Mouse (Mus musculus) embryonic facial prominence, embryonic 11.5 days (tissue): ENCODE measurements around the gene Rps15a. TPM values are rescaled to one million over a fixed set of nuclear protein-coding genes. Genes with fewer than 3 reads are reported as not detected.

Experiments
- ATAC-seq: fragments of 200-750 bp; cut with Nextera tagmentation; replicated peaks from 2 replicates; pipeline ENCODE4 v1.8.0; 2017; ENCODE audit warnings: low read depth; ENCODE audit not compliant: insufficient number of reproducible peaks, low FRiP score, low TSS enrichment
- DNase-seq: peaks from one replicate; pipeline ENCODE4 v3.0.0-alpha.2; 2015; ENCODE audit warnings: low spot score
- H3K27ac ChIP-seq: fragments of 300-500 bp; sonication (generic); replicated peaks from 2 replicates; pipeline ENCODE4 v1.5.1; 2014; ENCODE audit warnings: mild to moderate bottlenecking, low read depth, low read length, control low read depth
- H3K27me3 ChIP-seq: fragments of 300-500 bp; sonication (generic); 2 replicates; pipeline ENCODE4 v1.6.1; 2014; ENCODE audit warnings: mild to moderate bottlenecking, low read length, moderate library complexity, mixed read lengths; ENCODE audit not compliant: control insufficient read depth, insufficient read depth
- H3K36me3 ChIP-seq: fragments of 300-500 bp; sonication (generic); replicated peaks from 2 replicates; pipeline ENCODE4 v1.6.1; 2014; ENCODE audit warnings: low read depth, mild to moderate bottlenecking, low read length, moderate library complexity, mixed read lengths; ENCODE audit not compliant: control insufficient read depth, insufficient read depth
- H3K4me1 ChIP-seq: fragments of 300-500 bp; sonication (generic); 2 replicates; pipeline ENCODE4 v1.6.1; 2014; ENCODE audit warnings: low read length, mixed read lengths; ENCODE audit not compliant: control insufficient read depth, insufficient read depth
- H3K4me2 ChIP-seq: fragments of 300-500 bp; sonication (generic); 2 replicates; pipeline ENCODE4 v1.6.1; 2014; ENCODE audit warnings: low read depth, mild to moderate bottlenecking, control low read depth, low read length, moderate library complexity
- H3K4me3 ChIP-seq: fragments of 300-500 bp; sonication (generic); 2 replicates; pipeline ENCODE4 v1.5.1; 2014; ENCODE audit warnings: low read depth, low read length, control low read depth
- H3K9ac ChIP-seq: fragments of 300-500 bp; sonication (generic); replicated peaks from 2 replicates; pipeline ENCODE4 v1.6.1; 2014; ENCODE audit warnings: mild to moderate bottlenecking, control low read depth, low read length
- H3K9me3 ChIP-seq: fragments of 300-500 bp; sonication (generic); replicated peaks from 2 replicates; pipeline ENCODE4 v1.6.1; 2016; ENCODE audit warnings: mild to moderate bottlenecking, low read length, inconsistent platforms, mixed read lengths; ENCODE audit not compliant: control insufficient read depth
- WGBS: fragments of 180-500 bp; shearing (Covaris S2); extraction: QIAGEN DNeasy Blood & Tissue Kit; methylation state at CpG from one replicate; pipeline ENCODE4 v1.1.7; 2014; 5-methylcytosine and 5-hydroxymethylcytosine counted together
- polyA plus RNA-seq: library from polyadenylated mRNA; unstranded; fragments of >200 nt; fragmentation: Nextera tagmentation; extraction: Ambion mirVana; gene quantifications from 2 replicates; pipeline ENCODE4 v1.2.1, GENCODE M21; 2014

Rps15a gene
- polyA plus RNA-seq, 1 experiment from 2014 or later: 753 TPM

DNA sequence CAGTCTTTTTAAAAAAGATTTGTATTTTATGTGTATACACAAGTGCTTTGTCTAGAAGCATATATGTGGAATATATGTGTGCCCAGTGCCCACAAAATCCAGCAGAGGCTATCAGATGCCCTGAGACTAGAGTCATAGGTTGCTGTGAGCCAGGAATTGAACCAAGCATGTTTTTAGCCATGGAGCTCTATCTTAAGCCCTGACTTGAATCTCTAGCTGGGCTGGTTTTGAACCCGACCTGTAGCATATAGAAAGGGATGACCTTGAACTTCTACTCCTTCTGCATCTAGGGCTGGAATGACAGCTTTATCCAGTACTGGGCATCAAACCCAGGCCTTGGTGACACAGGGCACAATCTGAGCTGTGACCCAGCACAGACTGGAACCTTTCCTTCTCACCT lies 4.7 kb upstream of the Rps15a start:
- WGBS: 63% methylated on average over 1 of the region's 1 CpGs
- DNase-seq (no peak), ATAC-seq (no peak)
- no peak overlapping the region for H3K27ac ChIP-seq
- H3K4me1 ChIP-seq: no peaks in the 10 kb centered on the region
- H3K4me3 ChIP-seq: no peak overlapping the region
- H3K36me3 ChIP-seq: peaks cover 11% of the 10 kb centered on the region
- H3K9me3 ChIP-seq: no peaks in the 10 kb centered on the region
- H3K9ac ChIP-seq: no peak overlapping the region
- no peaks in the 10 kb centered on the region for H3K27me3 ChIP-seq
- H3K4me2 ChIP-seq: no peak overlapping the region

DNA sequence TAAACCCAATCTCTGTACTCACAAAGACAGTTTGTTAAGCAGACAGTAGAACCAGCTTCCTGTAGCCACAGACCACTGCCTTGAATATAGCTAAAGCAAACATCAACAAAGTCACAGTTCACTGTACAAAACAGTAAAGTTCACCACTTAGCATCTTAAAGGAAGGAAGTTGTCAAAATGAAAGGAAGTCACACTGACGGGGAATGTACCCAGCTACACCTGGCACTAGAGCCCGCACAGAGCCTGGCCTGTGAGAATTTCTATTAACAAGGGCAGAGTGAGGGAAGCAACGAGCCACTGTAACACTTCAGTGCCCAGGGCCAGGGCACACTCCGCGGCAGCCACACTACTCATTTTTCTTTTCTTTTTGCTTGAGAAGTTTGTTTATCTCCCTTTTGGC lies 4.0 kb upstream of the Rps15a start:
- no peak overlapping the region for H3K4me3 ChIP-seq
- H3K36me3 ChIP-seq: peaks cover 11% of the 10 kb centered on the region
- DNase-seq (no peak), ATAC-seq (no peak)
- H3K27me3 ChIP-seq: no peaks in the 10 kb centered on the region
- no peak overlapping the region for H3K4me2 ChIP-seq
- no peaks in the 10 kb centered on the region for H3K4me1 ChIP-seq
- H3K9me3 ChIP-seq: no peaks in the 10 kb centered on the region
- H3K27ac ChIP-seq: no peak overlapping the region
- H3K9ac ChIP-seq: no peak overlapping the region
- WGBS: 82% methylated on average over 5 of the region's 5 CpGs

GRCm38 (mm10) chr7:118119142-118119541 lies 3.2 kb upstream of the Rps15a start:
- Histone ChIP-seq H3K9ac (no peak overlapping the region), H3K27ac (no peak overlapping the region), H3K4me3 (no peak overlapping the region), H3K27me3 (no peaks in the 10 kb centered on the region), H3K36me3 (peaks cover 11% of the 10 kb centered on the region), H3K4me1 (no peaks in the 10 kb centered on the region), H3K4me2 (no peak overlapping the region), H3K9me3 (no peaks in the 10 kb centered on the region)
- WGBS: 76% methylated on average over 2 of the region's 2 CpGs
- DNase-seq: no peak
- no peak for ATAC-seq

GRCm38 (mm10) chr7:118118426-118118825 lies 2.4 kb upstream of the Rps15a start:
- WGBS: 84% methylated on average over 3 of the region's 3 CpGs
- no peak overlapping the region for H3K4me2 ChIP-seq
- H3K4me1 ChIP-seq: no peaks in the 10 kb centered on the region
- no peaks in the 10 kb centered on the region for H3K27me3 ChIP-seq
- H3K36me3 ChIP-seq: peaks cover 8% of the 10 kb centered on the region
- H3K9ac ChIP-seq: no peak overlapping the region
- no peaks in the 10 kb centered on the region for H3K9me3 ChIP-seq
- no peak for DNase-seq
- H3K27ac ChIP-seq: no peak overlapping the region
- no peak overlapping the region for H3K4me3 ChIP-seq
- ATAC-seq: no peak

DNA sequence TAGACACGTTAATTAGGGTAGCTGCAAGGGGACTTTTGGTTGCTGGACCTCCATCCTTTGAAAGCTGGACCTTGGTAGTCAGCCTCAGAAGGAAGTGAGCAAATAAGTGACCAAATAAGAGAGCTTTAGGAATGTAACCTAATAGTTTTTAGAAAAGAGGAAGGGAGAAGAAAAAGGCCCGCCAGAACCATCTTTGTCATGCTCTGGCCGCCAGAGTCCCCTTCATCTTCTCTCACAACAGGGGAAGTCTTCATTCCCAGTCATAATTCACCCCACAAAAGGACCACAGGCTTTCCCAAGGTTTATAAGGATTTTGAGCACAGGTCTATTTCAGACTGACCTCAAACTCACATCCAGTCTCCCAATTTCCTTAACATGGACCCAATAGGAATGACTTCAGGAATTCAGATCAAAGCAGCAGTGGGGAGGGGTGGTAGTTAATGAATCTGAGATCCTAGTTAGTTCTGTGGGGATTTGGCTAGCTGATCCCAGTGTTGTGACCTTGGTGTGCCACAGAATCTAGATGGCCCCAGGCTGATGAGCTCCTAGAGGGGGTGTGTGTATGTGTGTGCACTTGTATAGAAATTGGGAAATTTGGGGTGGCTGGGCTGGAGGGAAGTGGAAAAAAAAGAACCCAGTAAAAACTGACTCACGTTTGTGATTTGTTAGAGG lies 1.7 kb upstream of the Rps15a start:
- no peak overlapping the region for H3K4me2 ChIP-seq
- H3K4me3 ChIP-seq: no peak overlapping the region
- no peaks in the 10 kb centered on the region for H3K27me3 ChIP-seq
- DNase-seq: no peak
- no peak overlapping the region for H3K9ac ChIP-seq
- H3K36me3 ChIP-seq: peaks cover 11% of the 10 kb centered on the region
- no peaks in the 10 kb centered on the region for H3K4me1 ChIP-seq
- no peaks in the 10 kb centered on the region for H3K9me3 ChIP-seq
- no peak overlapping the region for H3K27ac ChIP-seq
- 64% methylated on average over 4 of the region's 4 CpGs for WGBS
- ATAC-seq: no peak

DNA sequence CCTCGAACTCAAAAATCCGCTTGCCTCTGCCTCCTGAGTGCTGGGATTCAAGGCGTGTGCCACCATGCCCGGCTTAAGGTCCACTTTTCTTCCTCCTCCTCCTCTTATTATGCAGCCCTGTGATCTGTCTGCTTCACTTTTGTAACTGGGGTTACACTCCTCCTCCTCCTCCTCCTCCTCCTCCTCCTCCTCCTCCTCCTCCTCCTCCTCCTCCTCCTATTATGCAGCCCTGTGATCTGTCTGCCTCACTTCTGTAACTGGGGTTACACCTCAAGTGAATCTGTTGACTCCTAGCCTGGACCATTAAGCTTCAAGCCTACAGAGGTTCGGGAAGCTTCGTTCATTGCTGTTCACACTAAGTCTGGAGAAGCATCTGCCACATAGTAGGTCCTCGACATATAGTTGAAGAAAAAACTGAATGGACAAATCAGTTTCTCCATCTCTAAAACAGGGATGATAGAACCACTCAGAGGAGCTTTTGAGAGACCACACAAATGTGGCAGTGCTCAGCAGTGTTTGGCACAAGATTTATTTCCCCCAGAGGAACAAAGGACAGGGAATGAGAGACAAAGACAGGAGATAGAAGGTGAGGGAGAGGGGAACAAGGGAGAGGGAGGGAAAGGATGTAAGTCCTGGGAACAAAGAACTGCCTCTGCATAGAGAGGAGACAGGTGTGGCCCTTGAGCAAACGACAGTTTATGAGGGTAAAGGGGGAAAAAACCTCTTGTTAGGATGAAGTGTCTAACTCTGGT lies 975 bp upstream of the Rps15a start:
- Histone ChIP-seq H3K27me3 (no peaks in the 10 kb centered on the region), H3K36me3 (peaks cover 8% of the 10 kb centered on the region), H3K9ac (peak overlapping the region; percentile 60; the same call in 1 of the 2 replicates), H3K4me3 (peak overlapping the region; percentile 89), H3K9me3 (no peaks in the 10 kb centered on the region), H3K27ac (no peak overlapping the region), H3K4me1 (no peaks in the 10 kb centered on the region), H3K4me2 (no peak overlapping the region; the same call in 1 of the 2 replicates)
- DNase-seq: no peak
- WGBS: 24% methylated on average over 8 of the region's 8 CpGs
- ATAC-seq: no peak

- Histone ChIP-seq H3K4me1 (no peaks in the 10 kb centered on the region), H3K27ac (peak overlapping the region; percentile 72), H3K9ac (peak overlapping the region; percentile 97), H3K9me3 (no peaks in the 10 kb centered on the region), H3K36me3 (peaks cover 12% of the 10 kb centered on the region), H3K4me3 (peak overlapping the region; percentile 89), H3K4me2 (peak overlapping the region; percentile 62), H3K27me3 (no peaks in the 10 kb centered on the region)
- ATAC-seq (no peak; the same call in 1 of the 2 replicates), DNase-seq (no peak)
- WGBS: under 1% methylated on average over 20 of the region's 20 CpGs
These were observed 483 bp downstream of the Rps15a start for GRCm38 (mm10) chr7:118115533-118115876.
